Mouse (Mus musculus) CH12.LX (cell line): ENCODE measurements at regions not wholly inside any gene's neighbourhood (a gene's known extent, or its start where the extent isn't known, plus 50 kb on each side); places are given as distances from the start of the nearest gene placed in this dataset.

Experiments
- DNase-seq: peaks from one replicate; pipeline ENCODE4 v3.0.0-alpha.2; 2013; ENCODE audit errors: extremely low read depth
- H3K27ac ChIP-seq: 2 replicates; pipeline ENCODE4 v1.5.1; 2012; ENCODE audit warnings: low read depth, mild to moderate bottlenecking, control low read depth, moderate library complexity; ENCODE audit not compliant: insufficient read depth
- H3K27me3 ChIP-seq: replicated peaks from 2 replicates; pipeline ENCODE3; 2012; ENCODE audit warnings: inconsistent platforms
- H3K36me3 ChIP-seq, 2 experiments: replicated peaks in 1 of 2; 2 replicates each; pipeline versions ENCODE3 to v1.6.1; 2012; ENCODE audit warnings: inconsistent platforms in 1 of 2, low read length in 1 of 2, mild to moderate bottlenecking in 1 of 2, mixed read lengths in 1 of 2, moderate library complexity in 1 of 2; ENCODE audit not compliant: control insufficient read depth in 1 of 2, insufficient read depth in 1 of 2
- H3K4me1 ChIP-seq, 2 experiments: 2 replicates each; pipeline ENCODE4 v1.6.1; 2012; ENCODE audit warnings: inconsistent platforms in 1 of 2, moderate library complexity in 1 of 2; ENCODE audit not compliant: insufficient read depth in 2 of 2, control insufficient read depth in 1 of 2
- H3K4me2 ChIP-seq: 2 replicates; pipeline ENCODE4 v1.6.1; 2012; ENCODE audit warnings: low read depth, mild to moderate bottlenecking, control low read depth; ENCODE audit not compliant: poor library complexity, insufficient read depth, severe bottlenecking
- H3K4me3 ChIP-seq, 3 experiments: fragments of 150-350 bp in 1 of 3; sonication (generic) in 1 of 3; replicated peaks in 1 of 3; 2 replicates each; pipeline versions ENCODE3 to v1.5.1; 2011 to 2012; ENCODE audit warnings: low read depth in 2 of 3, low read length in 2 of 3, mild to moderate bottlenecking in 2 of 3, moderate library complexity in 2 of 3, control low read depth in 1 of 3, improper control_type of control experiment in 1 of 3, inconsistent platforms in 1 of 3, mixed read lengths in 1 of 3; ENCODE audit not compliant: poor library complexity in 1 of 3
- H3K79me2 ChIP-seq: replicated peaks from 2 replicates; pipeline ENCODE4 v1.6.1; 2012; ENCODE audit warnings: mild to moderate bottlenecking, moderate library complexity; ENCODE audit not compliant: control insufficient read depth, poor library complexity, insufficient read depth, severe bottlenecking; ENCODE audit errors: extremely low read depth
- H3K9ac ChIP-seq: 2 replicates; pipeline ENCODE4 v1.6.1; 2012; ENCODE audit warnings: low read depth, mild to moderate bottlenecking, control low read depth, moderate library complexity; ENCODE audit not compliant: insufficient read depth
- H3K9me3 ChIP-seq: replicated peaks from 2 replicates; pipeline ENCODE3; 2012; ENCODE audit warnings: low read length, inconsistent platforms, mixed read lengths
- BHLHE40 ChIP-seq: IDR thresholded peaks from 2 replicates; pipeline ENCODE4 v1.6.1; 2011; ENCODE audit warnings: mild to moderate bottlenecking, low read depth, low read length, improper control_type of control experiment
- CHD1 ChIP-seq: IDR thresholded peaks from 2 replicates; pipeline ENCODE4 v1.6.1; 2012; ENCODE audit warnings: low read depth, low read length, improper control_type of control experiment, inconsistent platforms
- CTCF ChIP-seq, 2 experiments: IDR thresholded peaks in 1 of 2; conservative IDR thresholded peaks in 1 of 2; 2 replicates each; pipeline ENCODE4 v1.5.1; 2011 to 2012; ENCODE audit warnings: low read depth in 2 of 2, low read length in 2 of 2, improper control_type of control experiment in 1 of 2, inconsistent platforms in 1 of 2, mild to moderate bottlenecking in 1 of 2, moderate library complexity in 1 of 2
- E2F4 ChIP-seq: IDR thresholded peaks from 2 replicates; pipeline ENCODE4 v1.6.1; 2011; ENCODE audit warnings: low read depth, low read length, improper control_type of control experiment; ENCODE audit not compliant: insufficient replicate concordance
- GABPA ChIP-seq: IDR thresholded peaks from 2 replicates; pipeline ENCODE4 v1.6.1; 2012; ENCODE audit warnings: low read depth, low read length, improper control_type of control experiment, inconsistent platforms; ENCODE audit not compliant: insufficient replicate concordance
- HCFC1 ChIP-seq: IDR thresholded peaks from 2 replicates; pipeline ENCODE4 v1.6.1; 2012; ENCODE audit warnings: low read depth, mild to moderate bottlenecking, inconsistent platforms, low read length, improper control_type of control experiment
- IRF4 ChIP-seq: IDR thresholded peaks from 2 replicates; pipeline ENCODE4 v1.6.1; 2014; ENCODE audit warnings: low read depth, mild to moderate bottlenecking, inconsistent platforms, low read length, improper control_type of control experiment
- JUN ChIP-seq: IDR thresholded peaks from 2 replicates; pipeline ENCODE4 v1.6.1; 2011; ENCODE audit warnings: low read depth, mild to moderate bottlenecking, low read length, improper control_type of control experiment, moderate library complexity; ENCODE audit not compliant: insufficient read depth
- JUND ChIP-seq: conservative IDR thresholded peaks from 2 replicates; pipeline ENCODE4 v1.6.1; 2011; ENCODE audit warnings: low read depth, low read length, improper control_type of control experiment
- MAFK ChIP-seq: IDR thresholded peaks from 2 replicates; pipeline ENCODE4 v1.6.1; 2011; ENCODE audit warnings: low read length, improper control_type of control experiment; ENCODE audit not compliant: insufficient replicate concordance
- MAX ChIP-seq: IDR thresholded peaks from 2 replicates; pipeline ENCODE4 v1.6.1; 2011; ENCODE audit warnings: low read length, improper control_type of control experiment
- MYC ChIP-seq: IDR thresholded peaks from 2 replicates; pipeline ENCODE4 v1.6.1; 2011; ENCODE audit warnings: low read depth, mild to moderate bottlenecking, improper control_type of control experiment, low read length
- NELFE ChIP-seq: IDR thresholded peaks from 2 replicates; pipeline ENCODE4 v1.6.1; 2011; ENCODE audit warnings: low read depth, low read length, improper control_type of control experiment
- PAX5 ChIP-seq: IDR thresholded peaks from 2 replicates; pipeline ENCODE4 v1.6.1; 2012; ENCODE audit warnings: low read length, inconsistent platforms, mixed read lengths
- RCOR1 ChIP-seq: conservative IDR thresholded peaks from 2 replicates; pipeline ENCODE4 v1.6.1; 2012; ENCODE audit warnings: low read depth, mild to moderate bottlenecking, inconsistent platforms, low read length, improper control_type of control experiment
- SMC3 ChIP-seq: IDR thresholded peaks from 2 replicates; pipeline ENCODE4 v1.6.1; 2011; ENCODE audit warnings: low read depth, low read length, improper control_type of control experiment
- TBP ChIP-seq: conservative IDR thresholded peaks from 2 replicates; pipeline ENCODE4 v1.6.1; 2011; ENCODE audit warnings: low read depth, low read length, improper control_type of control experiment
- UBTF ChIP-seq: IDR thresholded peaks from 2 replicates; pipeline ENCODE4 v1.6.1; 2012; ENCODE audit warnings: low read depth, mild to moderate bottlenecking, inconsistent platforms, low read length, improper control_type of control experiment, moderate library complexity
- USF2 ChIP-seq: conservative IDR thresholded peaks from 2 replicates; pipeline ENCODE4 v1.6.1; 2011; ENCODE audit warnings: low read depth, low read length, improper control_type of control experiment
- ZKSCAN1 ChIP-seq: IDR thresholded peaks from 2 replicates; pipeline ENCODE4 v1.6.1; 2012; ENCODE audit warnings: low read depth, inconsistent platforms, low read length, improper control_type of control experiment, borderline replicate concordance
- ZMIZ1 ChIP-seq: IDR thresholded peaks from 2 replicates; pipeline ENCODE4 v1.6.1; 2012; ENCODE audit warnings: low read depth, mild to moderate bottlenecking, inconsistent platforms, low read length, improper control_type of control experiment
- dilution Hi-C: fragments of 300-500 bp; cut with MboI; formaldehyde crosslinking; loops from 2 replicates; pipeline ENCODE4 v1.14.3; 2020; ENCODE audit warnings: low sequenced_read_pairs; ENCODE audit not compliant: extremely low pct_unique_long_range_greater_than_20kb, extremely low pct_ligation_motif_present
- in situ Hi-C: fragments of 300-500 bp; cut with MboI; formaldehyde crosslinking; loops from 3 replicates; pipeline ENCODE4 v1.14.3; 2019; ENCODE audit warnings: low sequenced_read_pairs, low pct_ligation_motif_present, low pct_unique_long_range_greater_than_20kb, mixed read lengths

DNA sequence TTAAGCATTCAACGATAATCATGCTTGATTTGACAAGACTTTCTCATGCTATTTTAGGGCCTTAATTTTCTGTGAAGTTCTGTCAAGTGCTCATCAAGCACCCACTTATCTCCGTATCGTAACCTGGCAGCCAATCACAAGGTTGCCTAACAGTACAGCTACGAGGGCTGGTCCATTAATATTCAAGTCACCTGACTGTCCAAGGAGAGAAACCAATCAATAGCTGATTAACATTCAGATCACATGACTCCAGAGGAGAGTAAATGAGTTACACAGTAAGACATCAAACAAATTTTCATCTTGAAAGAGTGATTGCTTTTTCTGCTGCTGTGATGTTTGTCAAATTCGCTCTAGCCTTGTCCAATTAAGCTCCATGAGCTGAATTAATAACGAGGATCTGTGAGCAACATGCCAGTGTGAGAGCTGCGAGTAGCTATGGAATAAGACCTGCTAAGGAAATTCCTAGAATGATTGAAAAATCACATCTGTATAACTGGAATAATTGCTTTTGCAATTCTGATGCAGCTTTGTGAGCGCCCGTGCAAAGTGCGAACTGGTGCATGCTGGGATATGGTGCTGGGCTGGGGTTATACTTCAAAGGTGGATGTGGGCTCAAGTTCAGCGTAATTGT, 181.9 kb upstream of the Tle1 start:
- peaks cover 57% of the 10 kb centered on the region for H3K9me3 ChIP-seq
- H3K4me1 ChIP-seq: no peaks in the 10 kb centered on the region
- no peak overlapping the region for H3K27ac ChIP-seq
- H3K4me2 ChIP-seq: no peak overlapping the region
- no peak for DNase-seq
- no peaks in the 10 kb centered on the region for H3K27me3 ChIP-seq
- in situ Hi-C loops (no loop called here), dilution Hi-C loops (no loop called here)
- no peak for TF ChIP-seq TBP
- no peak for TF ChIP-seq CHD1
- TF ChIP-seq GABPA: no peak
- TF ChIP-seq SMC3: no peak
- no peak for TF ChIP-seq BHLHE40
- TF ChIP-seq JUND: no peak
- no peak for TF ChIP-seq MAFK
- no peak for TF ChIP-seq USF2
- no peak for TF ChIP-seq IRF4
- TF ChIP-seq HCFC1: no peak
- no peak for TF ChIP-seq ZMIZ1
- no peak for TF ChIP-seq MAX
- no peak for TF ChIP-seq JUN
- no peak for TF ChIP-seq MYC
- TF ChIP-seq RCOR1: no peak
- TF ChIP-seq ZKSCAN1: no peak
- TF ChIP-seq UBTF: no peak
- no peak overlapping the region for H3K9ac ChIP-seq
- no peaks in the 10 kb centered on the region for H3K79me2 ChIP-seq
- H3K4me3 ChIP-seq: no peak overlapping the region
- H3K36me3 ChIP-seq: no peaks in the 10 kb centered on the region

DNA sequence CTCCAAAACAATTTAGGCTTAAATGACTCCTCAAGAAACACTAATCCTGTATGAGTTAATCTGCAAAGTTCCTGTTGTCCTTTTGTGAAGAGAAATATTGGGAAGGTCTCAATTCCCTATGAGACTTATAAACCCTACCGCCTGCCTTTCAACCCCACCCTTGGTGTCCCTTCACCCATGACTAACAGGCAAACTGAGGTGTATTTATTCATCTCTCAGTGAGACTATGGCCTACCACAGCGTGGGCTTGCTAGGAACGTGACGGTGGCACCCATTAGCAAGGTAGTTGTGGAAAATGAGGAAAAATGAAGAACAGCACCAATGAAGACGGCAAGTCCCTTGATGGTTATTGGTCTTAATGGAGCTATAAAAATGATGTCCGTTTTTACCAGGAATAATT, 181.0 kb upstream of the Tle1 start:
- H3K79me2 ChIP-seq: no peaks in the 10 kb centered on the region
- TF ChIP-seq CTCF (conservative IDR thresholded peaks at IDR 0.05 in 1 of 2, IDR thresholded peaks at IDR 0.05 in 1 of 2; ENCODE audit: low read depth in 2 of 2, low read length in 2 of 2): no peak
- TF ChIP-seq E2F4: no peak
- no peak for TF ChIP-seq PAX5
- no peak for TF ChIP-seq NELFE
- no peak overlapping the region for H3K4me2 ChIP-seq
- H3K27me3 ChIP-seq: no peaks in the 10 kb centered on the region
- H3K4me1 ChIP-seq: no peaks in the 10 kb centered on the region
- in situ Hi-C loops (no loop called here), dilution Hi-C loops (no loop called here)
- no peak overlapping the region for H3K4me3 ChIP-seq
- no peak overlapping the region for H3K9ac ChIP-seq
- no peak for DNase-seq
- H3K36me3 ChIP-seq: no peaks in the 10 kb centered on the region
- peaks cover 55% of the 10 kb centered on the region for H3K9me3 ChIP-seq
- no peak overlapping the region for H3K27ac ChIP-seq
